In genomic region chr13:93096643-93097042, GRCm38 (mm10) we compare ENCODE assay signal across 26 mouse cellular contexts. TPM values are rescaled to one million over a fixed set of nuclear protein-coding genes. Genes with fewer than 3 reads are reported as not detected.
DNase-seq lines count a peak whose midpoint lies in the region; ATAC-seq and TF ChIP-seq lines count a peak whose summit lies in the region.
"Had no signal": no experiment of that assay in that cellular context is flagged by ENCODE, and none has a peak within 500 bp of the region (broad histone marks: within the 10 kb centered on the region; RNA-seq: fewer than 3 reads in every experiment).

No protein-coding gene starts in this region.

- in situ Hi-C loops in ES-E14 (cut with MboI; ENCODE audit: low sequenced_read_pairs in 2 of 2, unreplicated experiment in 2 of 2), result no loop called here

- H3K4me2 ChIP-seq in liver, postnatal 0 days (ENCODE audit: low read depth, low read length), result no peak overlapping the region
- no peak overlapping the region for H3K4me2 ChIP-seq in stomach, postnatal 0 days (replicated peaks; ENCODE audit: low read depth)
- no peak overlapping the region for H3K4me2 ChIP-seq in intestine, postnatal 0 days (replicated peaks; ENCODE audit: low read depth)
- H3K4me2 ChIP-seq: forebrain, embryonic 13.5 days; heart, embryonic 13.5 days; hindbrain, embryonic 14.5 days had no signal

- WGBS in liver, postnatal 0 days (ENCODE audit: insufficient replicate concordance), result 89% methylated on average over 6 of the region's 6 CpGs
- 95% methylated on average over 6 of the region's 6 CpGs for WGBS in stomach, postnatal 0 days
- 94% methylated on average over 6 of the region's 6 CpGs for WGBS in intestine, postnatal 0 days

- no peak overlapping the region for H3K27ac ChIP-seq in liver, postnatal 0 days (ENCODE audit: low read depth)
- H3K27ac ChIP-seq in ES-E14 (ENCODE audit: insufficient read depth, low read depth, low read length, poor library complexity, severe bottlenecking), result no peak overlapping the region
- no peak overlapping the region for H3K27ac ChIP-seq in stomach, postnatal 0 days (replicated peaks)
- H3K27ac ChIP-seq in intestine, postnatal 0 days (ENCODE audit: low read depth, low read length), result no peak overlapping the region
- H3K27ac ChIP-seq: forebrain, embryonic 10.5 days; forebrain, embryonic 13.5 days; heart, adult 2 months; heart, embryonic 10.5 days; heart, embryonic 13.5 days; hindbrain, embryonic 14.5 days; hindbrain, postnatal 0 days had no signal

- peaks cover 10% of the 10 kb centered on the region; the same call in 1 of the 2 replicates for H3K4me1 ChIP-seq in liver, postnatal 0 days (ENCODE audit: insufficient read depth)
- H3K4me1 ChIP-seq in ES-E14 (ENCODE audit: control insufficient read depth in 2 of 2, insufficient read depth in 2 of 2, low read length in 2 of 2, poor library complexity in 1 of 2), result no peaks in the 10 kb centered on the region
- H3K4me1 ChIP-seq in stomach, postnatal 0 days (replicated peaks; ENCODE audit: control insufficient read depth, insufficient read depth), result no peaks in the 10 kb centered on the region
- no peaks in the 10 kb centered on the region for H3K4me1 ChIP-seq in intestine, postnatal 0 days (replicated peaks; ENCODE audit: control insufficient read depth, insufficient read depth, low read length)
- H3K4me1 ChIP-seq: forebrain, embryonic 10.5 days; forebrain, embryonic 13.5 days had no signal

- no peaks in the 10 kb centered on the region for H3K36me3 ChIP-seq in liver, postnatal 0 days (replicated peaks; ENCODE audit: insufficient read depth, low read length)
- H3K36me3 ChIP-seq in ES-E14 (ENCODE audit: control insufficient read depth, insufficient read depth, low read length, poor library complexity, severe bottlenecking), result no peaks in the 10 kb centered on the region
- H3K36me3 ChIP-seq in stomach, postnatal 0 days (ENCODE audit: control insufficient read depth, insufficient read depth, low read length), result no peaks in the 10 kb centered on the region
- H3K36me3 ChIP-seq in intestine, postnatal 0 days (ENCODE audit: control insufficient read depth, insufficient read depth), result no peaks in the 10 kb centered on the region
- H3K36me3 ChIP-seq: forebrain, embryonic 10.5 days had no signal

- TF ChIP-seq CTCF in liver, postnatal 0 days (IDR thresholded peaks at IDR 0.05; ENCODE audit: low read depth), result no peak
- TF ChIP-seq CTCF in stomach, postnatal 0 days (IDR thresholded peaks at IDR 0.05; ENCODE audit: low read depth), result no peak
- TF ChIP-seq CTCF in intestine, postnatal 0 days (IDR thresholded peaks at IDR 0.05; ENCODE audit: low read depth), result no peak

- no peaks in the 10 kb centered on the region for H3K27me3 ChIP-seq in liver, postnatal 0 days (ENCODE audit: insufficient read depth, low read length)
- no peaks in the 10 kb centered on the region for H3K27me3 ChIP-seq in stomach, postnatal 0 days (ENCODE audit: control insufficient read depth, insufficient read depth, low read length)
- no peaks in the 10 kb centered on the region for H3K27me3 ChIP-seq in intestine, postnatal 0 days (replicated peaks; ENCODE audit: control insufficient read depth, insufficient read depth, low read length)
- H3K27me3 ChIP-seq: forebrain, embryonic 13.5 days; heart, embryonic 13.5 days had no signal

- TF ChIP-seq EP300 in liver, postnatal 0 days (IDR thresholded peaks at IDR 0.05; ENCODE audit: low read depth), result no peak
- TF ChIP-seq EP300 in stomach, postnatal 0 days (optimal IDR thresholded peaks at IDR 0.05), result no peak

- no peak for ATAC-seq in CD4-positive, CD25-positive, alpha-beta regulatory T cell, adult 4 months
- peak; percentile 56; the same call in 1 of the 2 replicates for ATAC-seq in liver, postnatal 0 days
- no peak for ATAC-seq in stomach, postnatal 0 days (ENCODE audit: low FRiP score, low TSS enrichment)
- no peak for ATAC-seq in intestine, postnatal 0 days
- ATAC-seq: forebrain, embryonic 13.5 days; forebrain, embryonic 16.5 days; hindbrain, postnatal 0 days; inflammation-experienced regulatory T-cells, adult 6 months had no signal

- H3K9ac ChIP-seq in liver, postnatal 0 days (replicated peaks), result no peak overlapping the region
- H3K9ac ChIP-seq in ES-E14 (ENCODE audit: insufficient read depth, low read depth, low read length, poor library complexity, severe bottlenecking), result no peak overlapping the region
- H3K9ac ChIP-seq in stomach, postnatal 0 days (ENCODE audit: low read length), result no peak overlapping the region
- H3K9ac ChIP-seq in intestine, postnatal 0 days (ENCODE audit: low read depth, low read length), result no peak overlapping the region
- H3K9ac ChIP-seq: forebrain, embryonic 13.5 days; heart, embryonic 13.5 days; hindbrain, embryonic 14.5 days had no signal

- DNase-seq in CD4-positive, CD25-positive, alpha-beta regulatory T cell, adult 2 months (ENCODE audit: low read depth, low spot score), result peak; percentile 41
- DNase-seq in liver, postnatal 0 days, result no peak
- DNase-seq in liver, result no peak
- peak; percentile 43 for DNase-seq in ES-E14 (ENCODE audit: low read depth, low spot score)
- peak; percentile 43 for DNase-seq in stomach, postnatal 0 days (ENCODE audit: low spot score)
- DNase-seq in gastrocnemius, adult 18-20 months (ENCODE audit: low spot score), result no peak
- DNase-seq: adrenal gland, postnatal 10 days; adrenal gland, postnatal 36 days; cerebellum, adult 18-20 months; cerebellum, adult 9-10 months; cerebellum, postnatal 14 days; gastrocnemius, postnatal 36 days; heart, adult 2 months; heart, postnatal 14 days; heart, postnatal 4 days had no signal

- H3K4me3 ChIP-seq in liver, postnatal 0 days (ENCODE audit: low read depth, low read length), result no peak overlapping the region
- H3K4me3 ChIP-seq in ES-E14 (ENCODE audit: insufficient read depth in 1 of 2, low read depth in 1 of 2, low read length in 2 of 2, poor library complexity in 1 of 2, severe bottlenecking in 1 of 2), result no peak overlapping the region
- H3K4me3 ChIP-seq in stomach, postnatal 0 days (ENCODE audit: low read depth, low read length), result no peak overlapping the region
- H3K4me3 ChIP-seq in intestine, postnatal 0 days (ENCODE audit: low read depth, low read length), result no peak overlapping the region
- H3K4me3 ChIP-seq: forebrain, embryonic 10.5 days; forebrain, embryonic 13.5 days; heart, adult 2 months; heart, embryonic 10.5 days; heart, embryonic 13.5 days had no signal

- no peaks in the 10 kb centered on the region for H3K9me3 ChIP-seq in liver, postnatal 0 days (ENCODE audit: low read length)
- no peaks in the 10 kb centered on the region for H3K9me3 ChIP-seq in ES-E14 (ENCODE audit: control insufficient read depth, insufficient read depth, low read depth, low read length)
- no peaks in the 10 kb centered on the region for H3K9me3 ChIP-seq in stomach, postnatal 0 days (ENCODE audit: control insufficient read depth, low read length)
- no peaks in the 10 kb centered on the region for H3K9me3 ChIP-seq in intestine, postnatal 0 days (ENCODE audit: control insufficient read depth)
- H3K9me3 ChIP-seq: forebrain, embryonic 10.5 days; forebrain, embryonic 13.5 days; heart, embryonic 10.5 days; heart, embryonic 13.5 days had no signal

TF ChIP-seq in ES-E14, 5 proteins besides CTCF, POLR2A, EP300 and RAD21:
- TF ChIP-seq CHD2 (IDR thresholded peaks at IDR 0.05; ENCODE audit: low read depth, low read length) (no peak), MAFK (IDR thresholded peaks at IDR 0.05; ENCODE audit: insufficient read depth, low read depth, low read length) (no peak), HCFC1 (IDR thresholded peaks at IDR 0.05; ENCODE audit: borderline replicate concordance, insufficient read depth, low read length) (no peak), ZNF384 (IDR thresholded peaks at IDR 0.05; ENCODE audit: low read depth, low read length) (no peak), ZC3H11A (IDR thresholded peaks at IDR 0.05; ENCODE audit: borderline replicate concordance, low read depth, low read length) (no peak)

RNA-seq across cellular contexts. Expression of gene Cmya5, which starts 47.9 kb away (rescaled TPM):
- polyA plus RNA-seq in CD4-positive, CD25-positive, alpha-beta regulatory T cell, adult 4 months (2017; shearing (Covaris generic)), result under 1 TPM; 0.39 to 0.52 TPM
- 0.01 and 0.17 TPM in 2 replicates for polyA plus RNA-seq in liver, postnatal 0 days (2015; fragmentation: Nextera tagmentation; extraction: Ambion mirVana)
- total RNA-seq in ES-E14 (2012; rRNA removed), result 0.49 and 0.63 TPM in 2 replicates
- polyA plus RNA-seq in stomach, postnatal 0 days (2015; fragmentation: Nextera tagmentation; extraction: Ambion mirVana), result 0.13 TPM in 2 replicates
- 0.04 and 0.08 TPM in 2 replicates for polyA plus RNA-seq in intestine, postnatal 0 days (2015; fragmentation: Nextera tagmentation; extraction: Ambion mirVana)
- total RNA-seq in gastrocnemius, adult 18-20 months (2021), result 1,000 to 10,000 TPM; 1,374 to 1,544 TPM
- total RNA-seq: granulocyte monocyte progenitor cell, adult 5-6 weeks had no signal

Comparison
In these comparisons a context has a peak if more than half of its experiments do, and no peak if none do; other contexts are left out.
1. DNase-seq: peak in CD4-positive, CD25-positive, alpha-beta regulatory T cell, adult 2 months (single experiment), ES-E14 (single experiment) and stomach, postnatal 0 days (single experiment); none in liver, postnatal 0 days (single experiment), liver (single experiment) and gastrocnemius, adult 18-20 months (single experiment).